Mouse (Mus musculus): ENCODE results near the gene Gfpt1.

Gene Gfpt1

DNA sequence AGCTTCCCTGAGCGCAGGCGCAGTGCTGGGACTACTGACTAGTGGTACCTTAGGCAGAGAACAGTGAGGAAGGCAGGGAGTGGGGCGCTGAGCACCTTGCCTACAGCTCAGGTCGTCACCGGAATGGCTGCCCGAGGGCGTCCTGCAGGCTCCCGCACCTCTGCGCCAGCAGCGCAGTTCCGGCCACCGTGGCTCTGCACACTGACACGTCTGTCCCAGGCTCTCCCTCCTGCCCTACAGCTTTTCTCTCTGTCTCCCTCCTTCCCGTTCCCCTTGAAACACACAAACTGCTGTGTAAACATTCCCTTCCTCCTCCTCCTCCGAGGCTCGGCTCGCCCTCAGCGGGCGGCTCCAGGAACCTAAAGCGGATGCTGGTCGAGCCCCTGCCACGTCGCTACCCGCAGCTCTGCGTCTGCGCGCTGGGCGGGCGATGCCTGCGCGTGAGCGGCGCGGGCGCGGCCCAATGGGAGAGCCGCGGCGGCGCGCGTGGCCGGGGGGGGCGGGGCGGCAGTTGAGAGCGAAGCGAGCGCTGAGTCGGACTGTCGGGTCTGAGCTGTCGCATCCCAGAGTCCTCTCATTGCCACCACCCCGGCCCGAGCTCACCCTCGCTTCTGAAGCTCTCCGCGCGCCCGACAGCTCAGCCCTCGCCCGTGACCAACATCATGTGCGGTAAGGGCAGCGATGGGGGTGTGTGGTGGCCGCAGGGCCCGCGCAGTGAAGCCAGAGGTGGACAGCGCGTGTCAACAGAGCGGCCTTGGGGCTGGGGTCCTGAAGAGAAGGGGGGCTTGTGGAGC, at the start of gene Gfpt1:
Gfpt1 (plus strand) TSS at position 510 of the 794 bp plus-strand sequence.
- DNase-seq: peak; percentile 97 to 98

DNA sequence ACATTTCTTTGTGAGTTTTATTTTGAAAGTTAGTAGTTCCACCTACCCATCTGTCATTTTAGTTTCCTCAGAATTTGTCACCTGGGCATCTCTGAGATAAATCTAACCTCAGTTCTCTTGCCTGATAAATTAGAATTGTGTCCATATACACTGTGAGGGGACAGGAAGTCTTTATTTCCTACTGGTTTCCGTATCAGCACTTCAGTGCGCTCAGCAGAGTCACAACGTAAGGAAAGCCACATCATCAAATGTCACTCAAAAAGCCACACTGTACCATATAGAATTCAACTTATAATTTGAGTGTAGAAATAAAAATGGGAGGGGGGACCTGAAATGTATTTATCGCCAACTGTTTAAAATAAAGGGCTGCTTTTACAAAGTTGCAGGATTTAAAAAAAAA, 48.4 kb upstream of the Gfpt1 start:
- no peak for DNase-seq

DNA sequence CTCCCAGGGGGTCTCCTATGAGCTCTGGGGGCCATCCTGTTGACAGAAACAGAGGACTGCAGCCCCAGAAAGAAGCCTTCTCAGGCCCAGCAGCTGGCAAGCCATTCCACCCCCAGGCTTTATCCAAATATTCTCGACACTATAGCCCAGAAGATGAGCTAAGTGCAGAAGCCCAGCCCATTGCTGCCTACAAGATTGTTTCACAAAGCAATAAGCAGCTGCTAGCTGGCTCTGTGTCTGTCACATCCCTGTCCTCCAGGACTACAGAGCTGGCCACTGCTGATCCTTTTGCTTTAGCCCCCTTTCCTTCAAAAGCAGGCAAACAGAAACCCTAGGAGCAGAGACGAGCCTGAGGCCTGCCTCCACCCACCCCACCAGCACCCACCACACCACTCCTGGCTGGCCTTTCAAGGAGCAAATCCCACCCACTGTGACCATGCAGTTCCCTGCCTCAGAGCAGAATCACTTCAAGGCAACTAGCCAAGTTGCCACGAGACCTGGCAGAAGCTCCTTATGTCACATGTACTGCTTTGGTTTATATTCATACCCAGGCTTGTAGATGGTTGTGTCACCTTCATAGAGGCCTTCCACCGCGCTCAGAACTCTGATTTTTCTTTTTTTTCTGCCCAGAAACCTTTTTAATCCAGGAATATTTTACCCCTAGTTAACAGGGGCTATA, 45.9 kb upstream of the Gfpt1 start:
- DNase-seq: no peak

DNA sequence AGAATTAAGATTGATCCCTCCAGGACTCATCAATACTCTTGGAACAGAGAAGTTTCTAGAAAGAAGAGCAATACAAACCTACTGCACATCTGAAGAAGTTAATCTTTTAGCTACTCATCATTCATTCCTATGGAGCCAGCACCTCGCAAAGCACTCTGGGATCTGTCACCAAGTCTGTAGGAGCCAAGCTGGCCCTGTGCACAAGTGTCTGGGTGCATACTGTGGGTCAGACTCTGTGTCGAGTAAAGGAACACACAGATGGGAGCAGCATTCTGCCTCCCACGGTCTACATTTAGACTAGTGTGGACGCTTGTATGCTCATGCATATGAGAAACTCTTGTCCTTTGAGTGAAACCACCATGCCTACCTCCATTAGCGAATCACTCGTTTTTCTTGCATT, 45.3 kb upstream of the Gfpt1 start:
- no peak for DNase-seq

DNA sequence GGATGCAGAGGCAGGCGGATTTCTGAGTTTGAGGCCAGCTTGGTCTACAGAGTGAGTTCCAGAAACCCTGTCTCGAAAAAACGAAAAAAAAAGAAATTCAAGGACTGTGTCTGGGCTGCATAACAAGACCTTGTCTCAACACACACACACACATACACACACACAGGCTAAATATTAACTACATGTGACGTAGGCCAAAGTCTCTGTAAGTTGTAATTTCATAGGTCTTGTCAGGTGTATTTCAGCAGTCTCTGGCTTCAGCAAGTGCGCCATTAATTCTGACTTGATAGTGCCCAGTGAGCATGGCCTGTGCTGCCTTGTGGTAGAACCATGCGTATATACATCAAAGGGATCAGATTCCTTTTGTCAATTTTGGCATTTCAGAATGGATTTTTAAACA, 40.7 kb upstream of the Gfpt1 start:
- DNase-seq: no peak

DNA sequence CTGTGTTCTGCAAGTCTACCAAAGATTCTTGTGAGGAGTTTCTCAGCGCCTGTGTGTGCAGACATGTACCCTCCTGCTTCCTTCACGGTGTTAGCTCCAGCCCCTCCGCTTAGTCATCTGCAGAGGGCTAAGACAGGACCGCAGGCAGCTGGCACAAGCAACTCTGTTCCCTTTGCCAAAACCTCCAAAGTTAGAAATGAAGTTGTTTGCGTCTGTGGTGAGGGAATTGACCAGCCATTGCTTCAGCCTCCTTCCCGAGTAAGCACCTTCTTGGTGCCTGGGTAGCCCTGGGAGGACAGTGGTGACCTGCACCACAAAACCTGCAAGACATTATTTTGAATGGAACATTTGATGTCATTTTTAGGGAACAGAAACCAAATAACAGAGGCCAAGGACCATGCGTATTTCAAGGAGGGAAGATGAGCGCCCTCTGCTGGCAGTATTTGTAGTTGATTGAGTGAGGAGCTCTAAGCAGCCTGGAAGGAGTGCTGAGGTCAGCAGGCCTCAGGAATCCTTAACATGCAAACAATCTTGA, 40.1 kb upstream of the Gfpt1 start:
- DNase-seq: peak; percentile 91 to 94

DNA sequence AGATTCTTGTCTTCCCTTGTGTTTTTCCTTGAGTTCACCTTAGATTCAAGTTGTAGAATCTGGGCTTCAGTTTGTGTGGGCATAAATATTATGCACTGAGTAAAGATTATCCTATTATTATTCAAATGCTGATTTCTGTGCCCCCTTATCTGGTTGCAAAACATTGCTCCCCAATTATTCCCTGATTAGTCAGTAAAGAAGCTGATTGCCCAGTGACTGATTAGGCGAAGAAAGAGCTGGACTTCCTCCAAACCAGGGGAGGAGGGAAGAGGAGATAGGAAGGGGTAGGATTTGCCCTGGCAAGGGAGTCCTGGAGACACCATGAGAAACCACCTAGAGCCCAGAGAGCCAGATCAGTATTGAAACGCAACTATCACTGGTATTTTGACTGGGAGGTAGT, 38.5 kb upstream of the Gfpt1 start:
- DNase-seq: no peak

DNA sequence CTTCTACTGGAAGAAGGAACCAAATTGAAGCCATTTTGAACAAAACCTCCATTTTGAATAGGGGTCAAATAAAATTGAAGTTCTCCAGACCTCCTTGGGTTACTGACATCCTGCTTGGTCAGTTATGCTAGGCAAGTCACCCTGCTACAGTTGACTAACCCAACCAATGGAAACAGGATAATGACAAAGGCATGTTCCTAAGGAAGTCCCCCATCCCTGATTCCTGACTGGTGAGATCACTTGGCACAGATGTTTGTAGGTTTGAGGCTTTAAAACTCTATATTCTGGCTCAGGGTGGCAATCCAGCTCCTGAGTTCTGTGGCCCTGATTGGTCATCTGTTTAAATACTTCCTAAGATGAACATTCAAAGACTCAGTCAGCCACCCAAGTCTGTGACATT, 37.1 kb upstream of the Gfpt1 start:
- DNase-seq: no peak

DNA sequence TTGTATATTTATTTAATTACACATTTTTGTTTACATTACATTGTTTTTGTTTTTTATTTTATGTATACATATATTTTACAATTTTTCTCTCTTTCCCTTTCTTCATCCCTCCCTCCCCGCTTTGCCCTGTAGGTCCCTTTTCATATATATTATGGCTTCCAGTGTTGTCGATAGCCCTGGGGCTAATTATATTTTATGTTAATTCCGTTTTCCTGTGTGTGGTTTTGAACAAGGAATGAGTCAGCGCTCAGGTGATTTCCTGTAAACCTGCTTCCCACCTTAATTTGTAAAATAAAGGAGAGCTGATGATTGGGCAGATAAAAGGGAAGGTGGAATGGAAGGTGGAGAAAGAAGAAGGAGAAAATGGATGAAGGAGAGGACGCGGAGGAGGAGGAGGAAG, 33.8 kb upstream of the Gfpt1 start, which contains the start of gene Nfu1:
Nfu1 (plus strand) TSS at position 350 of the 400 bp plus-strand sequence.
- DNase-seq: no peak

DNA sequence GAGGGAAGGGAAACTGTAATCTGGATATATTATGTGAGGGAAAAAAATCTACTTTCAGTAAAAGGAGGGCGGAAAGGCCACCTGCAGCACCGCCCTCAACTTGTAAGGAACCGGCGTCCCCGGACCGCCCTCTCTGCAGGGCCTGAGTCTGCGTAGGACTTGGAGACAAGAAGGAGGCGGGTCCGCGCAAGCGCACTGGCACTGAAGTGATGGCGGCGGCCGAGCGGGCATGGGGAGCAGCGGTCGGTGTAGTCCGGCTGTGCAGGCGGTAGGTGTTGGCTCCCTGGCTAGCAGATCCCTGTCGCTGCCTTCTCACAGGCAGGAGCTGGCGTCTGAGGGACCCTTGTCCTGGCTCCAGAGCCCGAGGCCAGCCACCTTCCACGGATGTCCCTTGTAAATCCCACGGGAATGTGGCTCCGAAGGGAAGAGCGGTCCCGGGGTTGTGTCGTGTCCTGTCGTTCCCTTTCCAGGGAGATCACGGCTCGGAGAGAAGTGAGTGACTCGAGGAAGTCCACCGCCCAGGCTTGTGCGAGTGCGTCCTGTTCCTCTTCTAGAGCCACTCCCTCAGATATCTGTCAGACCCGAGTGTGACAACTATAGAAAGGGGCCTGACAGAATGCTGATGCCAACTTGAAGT, 32.8 kb upstream of the Gfpt1 start:
- peak; percentile 98 for DNase-seq

DNA sequence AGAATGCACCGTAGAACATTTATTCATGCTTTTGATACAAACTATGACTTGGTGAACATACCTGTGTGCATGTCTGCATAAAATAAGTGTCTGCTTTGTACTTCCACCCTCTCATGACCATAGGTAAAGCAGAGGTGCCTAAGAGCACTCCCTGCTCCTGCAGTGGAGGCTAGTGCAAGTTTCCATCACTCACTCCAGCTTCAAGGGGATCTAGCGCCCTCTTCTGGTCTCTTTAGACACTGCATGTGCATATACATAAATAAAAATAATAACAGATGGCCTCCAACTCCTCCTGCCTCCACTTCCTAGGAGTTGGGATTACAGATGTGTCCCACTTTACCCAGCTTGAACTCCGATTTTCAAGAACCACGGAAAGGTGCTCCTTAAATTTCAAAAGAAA, 25.7 kb upstream of the Gfpt1 start:
- peak; percentile 53 to 62 for DNase-seq

DNA sequence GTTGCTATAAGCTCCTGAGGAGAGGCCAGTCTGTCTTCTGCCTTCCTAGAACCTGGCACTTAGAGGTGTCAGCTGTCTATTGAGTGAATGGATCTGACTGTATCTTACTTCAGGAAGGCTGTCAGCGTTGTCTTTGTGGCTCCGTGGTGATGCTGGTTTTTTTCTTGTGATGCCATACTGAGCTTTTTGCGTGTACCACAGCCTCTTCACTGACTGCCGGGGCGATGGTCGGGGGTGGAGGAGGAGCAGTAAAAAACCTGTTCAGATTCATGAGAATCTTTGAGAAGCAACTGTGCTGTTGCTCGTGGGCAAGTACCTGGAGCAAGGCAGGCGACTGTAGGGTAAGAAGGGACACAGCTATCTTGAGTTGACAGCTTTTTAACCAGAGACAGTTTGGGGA, 23.8 kb upstream of the Gfpt1 start:
- no peak for DNase-seq

DNA sequence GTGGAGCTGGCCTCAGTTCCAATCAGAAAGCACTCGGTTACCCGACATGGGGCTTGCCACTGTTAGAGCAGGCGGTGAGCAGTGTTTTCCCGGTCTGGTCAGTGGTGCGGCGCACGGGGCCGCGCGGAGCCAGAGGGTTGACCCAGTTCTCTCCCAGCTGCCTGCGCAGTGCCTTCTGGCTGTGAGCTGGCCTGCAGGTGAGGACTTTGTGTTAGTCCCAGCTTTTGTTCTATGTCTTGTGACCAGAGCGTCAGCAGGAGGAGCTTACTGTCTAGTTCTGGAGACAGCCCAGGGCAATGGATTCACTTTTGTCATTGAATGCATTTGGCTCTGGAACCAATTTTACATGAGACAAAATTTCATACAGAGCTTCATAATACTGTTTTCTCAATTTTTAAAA, 20.9 kb upstream of the Gfpt1 start:
- no peak for DNase-seq

DNA sequence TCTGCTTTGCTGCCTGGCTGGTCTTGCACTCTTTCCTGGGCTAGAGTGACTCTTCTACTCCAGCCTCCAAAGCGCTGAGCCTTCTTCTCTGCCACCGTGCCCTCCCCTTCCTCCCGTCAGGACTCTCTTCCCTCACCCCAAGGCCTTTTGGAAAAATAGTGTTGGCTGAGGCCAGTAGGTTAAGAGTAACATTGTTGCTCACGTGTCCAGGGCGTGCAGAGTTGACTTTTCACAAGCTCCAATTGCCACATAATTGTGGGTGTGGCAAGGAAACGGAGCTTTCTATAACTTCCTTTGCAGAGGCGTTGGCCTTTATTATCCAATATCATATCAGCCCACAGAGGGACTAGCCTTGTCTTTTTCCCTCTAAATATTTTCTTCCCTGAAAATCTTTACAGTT, 15.7 kb upstream of the Gfpt1 start:
- DNase-seq: no peak

DNA sequence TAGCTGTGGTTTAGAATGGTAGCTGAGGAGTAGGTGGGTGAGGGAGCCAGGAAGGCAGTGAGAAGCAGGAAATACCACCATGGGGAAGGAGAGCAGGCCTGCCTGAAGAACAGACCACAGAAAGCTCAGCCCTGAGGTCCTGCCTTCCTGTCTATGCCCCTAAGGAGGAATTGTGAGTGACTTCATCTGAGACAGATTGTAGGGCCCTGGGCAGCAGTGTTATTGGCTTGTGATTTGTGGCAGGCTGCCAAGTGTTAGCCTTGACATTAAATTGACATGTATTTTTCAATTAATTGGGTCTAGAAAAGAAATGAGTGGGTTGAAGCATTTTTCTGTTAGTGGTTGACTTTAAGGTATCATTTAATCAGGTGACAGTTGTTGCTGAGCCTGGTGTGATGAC, 13.8 kb upstream of the Gfpt1 start:
- DNase-seq: no peak

DNA sequence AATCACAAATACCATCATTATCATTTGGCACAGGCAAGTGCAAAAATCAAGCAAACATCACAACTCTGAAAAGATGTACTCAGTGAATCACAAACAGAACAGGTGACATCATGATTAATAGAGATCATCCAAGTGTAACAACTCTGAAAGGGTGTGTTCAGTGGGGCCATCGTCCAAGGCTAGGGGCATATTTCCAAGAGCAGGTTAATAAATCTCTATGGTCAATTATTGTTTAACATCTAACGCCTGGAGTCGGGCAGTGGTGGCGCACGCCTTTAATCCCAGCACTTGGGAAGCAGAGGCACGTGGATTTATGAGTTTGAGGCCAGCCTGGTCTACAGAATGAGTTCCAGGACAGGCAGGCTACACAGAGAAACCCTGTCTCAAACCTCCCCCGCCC, 11.3 kb upstream of the Gfpt1 start:
- peak; percentile 8 to 40 for DNase-seq

DNA sequence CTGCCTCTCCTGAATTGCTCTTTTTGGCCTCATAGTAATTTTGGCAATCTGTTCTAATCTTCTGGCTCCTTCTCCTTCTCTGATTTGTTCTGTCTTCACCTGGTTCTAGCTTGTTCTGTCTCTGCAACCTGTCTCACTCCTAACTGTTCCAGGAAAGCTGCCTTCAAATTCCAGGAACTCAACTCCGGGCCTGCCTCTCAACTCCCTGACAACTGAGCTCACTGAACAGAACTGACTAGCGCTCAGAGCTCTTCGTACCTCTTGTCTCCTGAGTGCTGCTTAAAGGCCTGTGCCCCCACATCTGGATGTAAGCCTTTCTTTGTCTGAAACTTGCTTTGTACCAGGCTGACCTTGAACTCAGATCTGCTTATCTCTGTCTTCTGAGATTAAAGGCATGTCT, 10.2 kb upstream of the Gfpt1 start:
- DNase-seq: no peak

DNA sequence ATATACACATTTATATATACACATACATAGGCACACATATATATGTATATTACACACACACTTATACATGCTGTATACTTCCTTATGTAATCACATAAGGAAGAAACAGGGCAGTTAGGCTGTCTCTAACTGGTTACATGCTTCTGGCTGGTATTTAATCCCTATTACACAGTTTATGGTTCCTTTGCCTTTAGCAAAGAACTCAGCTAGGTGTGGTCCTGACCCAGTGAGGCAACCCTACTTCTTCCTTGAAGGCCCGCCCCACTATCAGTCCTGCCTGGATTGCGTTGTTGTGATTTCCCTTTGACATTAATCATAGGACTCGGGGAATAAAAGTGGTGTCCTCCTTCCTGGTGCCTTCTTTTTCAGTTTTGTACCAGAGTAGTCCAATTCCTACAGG, 8.3 kb upstream of the Gfpt1 start:
- no peak for DNase-seq

DNA sequence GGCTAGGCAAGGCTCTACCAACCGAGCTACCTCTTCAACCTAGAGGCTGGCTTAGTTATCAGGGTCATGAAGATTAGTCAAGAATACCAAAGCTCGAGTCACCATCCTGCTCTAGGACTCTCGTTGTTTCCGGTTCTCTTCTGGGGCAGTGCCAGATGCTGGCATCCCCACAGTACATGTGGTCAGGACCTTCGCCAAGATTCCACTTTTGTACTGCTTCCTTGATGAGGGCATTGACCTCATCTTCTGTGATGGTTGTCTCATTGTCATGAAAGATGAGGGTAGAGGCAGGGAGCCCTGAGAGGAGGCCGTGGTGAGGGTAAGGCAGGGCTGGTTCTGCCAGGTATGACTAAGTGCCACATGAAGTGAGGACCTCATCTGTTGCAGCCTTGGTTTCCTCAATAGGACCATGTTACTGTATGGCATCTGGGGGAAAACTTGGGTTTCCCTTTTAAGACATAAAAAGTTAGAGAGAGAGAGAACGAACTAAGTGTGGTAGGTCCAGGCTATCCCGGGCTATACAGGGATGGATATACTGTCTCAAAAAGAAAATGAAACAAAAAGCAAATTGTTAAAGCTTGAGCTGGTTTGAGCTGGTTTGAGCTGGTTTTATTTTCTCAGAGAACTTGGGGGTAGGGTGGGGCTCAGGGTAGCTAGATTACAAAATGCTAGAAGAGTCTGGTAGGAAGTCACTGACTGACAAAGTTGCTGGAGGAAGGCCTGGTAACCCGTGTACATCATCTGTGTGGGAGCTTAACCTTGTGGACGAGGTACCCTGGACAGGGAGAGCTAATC, 4.6 kb upstream of the Gfpt1 start:
- no peak for DNase-seq

DNA sequence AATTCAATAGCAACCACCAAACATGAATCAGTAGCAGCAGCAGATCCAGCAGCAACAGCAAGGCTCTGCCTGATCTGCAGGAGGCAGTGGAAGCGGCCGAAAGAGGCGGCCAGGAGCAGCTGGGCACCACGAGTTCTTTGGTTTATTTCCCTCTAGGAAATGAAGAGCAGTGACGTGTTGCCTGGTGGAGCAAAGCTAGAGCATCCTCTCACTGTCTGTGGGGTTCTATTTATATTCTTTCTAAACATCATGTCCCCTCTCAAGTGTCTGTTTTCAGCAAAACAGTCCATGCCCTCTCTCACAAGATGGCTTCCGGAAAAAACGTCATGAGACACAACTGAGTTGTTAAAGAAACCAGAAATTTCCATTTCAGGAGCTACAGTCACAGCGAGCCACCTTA, 3.5 kb upstream of the Gfpt1 start:
- DNase-seq: no peak

DNA sequence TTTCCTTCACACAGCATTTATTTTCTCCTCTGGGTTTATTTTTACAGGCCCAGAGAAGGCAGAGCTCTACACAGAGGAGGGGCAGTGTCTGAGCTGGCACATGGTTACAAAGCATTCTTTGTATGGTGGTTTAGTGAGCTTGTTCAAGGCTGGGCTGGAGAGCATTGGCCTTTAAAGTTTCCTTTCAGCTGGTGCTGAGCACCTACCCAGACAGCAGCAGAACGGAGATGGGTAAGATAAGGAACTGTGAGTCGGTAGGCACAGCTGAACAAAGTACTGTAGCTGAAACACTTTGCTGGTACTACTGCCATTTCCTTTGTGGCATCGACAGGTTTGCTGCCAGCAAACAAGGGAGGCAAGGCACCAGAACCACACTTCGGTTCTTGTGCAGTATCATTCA, 1.7 kb upstream of the Gfpt1 start:
- DNase-seq: no peak

DNA sequence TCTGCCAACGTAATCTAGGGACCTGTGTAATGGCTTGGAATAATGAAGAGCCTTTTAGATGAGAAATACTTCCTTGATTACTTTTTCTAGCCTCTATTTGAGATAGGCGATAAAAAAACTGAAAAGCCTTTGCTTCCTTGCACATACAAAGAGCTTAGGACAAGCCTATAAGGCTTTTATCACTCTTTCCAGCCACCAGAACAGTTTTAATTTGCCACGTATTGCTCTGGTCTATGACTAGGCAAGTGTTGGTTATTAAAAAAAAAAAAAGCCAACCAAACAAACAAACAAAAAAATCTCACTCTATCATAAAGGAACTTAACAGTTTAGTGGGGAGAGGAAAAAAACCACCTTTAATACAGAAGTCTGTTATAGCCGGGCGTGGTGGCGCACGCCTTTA, 1.2 kb upstream of the Gfpt1 start:
- no peak for DNase-seq

DNA sequence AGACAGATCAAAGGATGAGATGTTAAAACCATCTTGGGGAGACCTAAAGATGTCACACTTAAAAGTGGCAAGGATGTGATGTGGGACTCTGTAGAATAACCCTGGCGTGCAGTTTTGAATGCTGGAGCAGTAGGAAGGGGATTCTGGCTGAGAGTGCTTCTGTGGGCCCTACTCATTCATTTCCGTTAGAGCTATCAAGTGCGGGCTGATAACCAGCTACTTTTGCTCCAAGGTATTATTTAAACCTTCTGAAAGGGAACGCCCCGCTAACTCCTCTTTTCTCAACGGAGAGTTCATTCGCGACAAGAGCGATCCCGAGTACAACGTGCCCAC, 676 bp upstream of the Gfpt1 start:
- no peak for DNase-seq

Measured in kidney, postnatal 4 days (tissue).